Mouse (Mus musculus) lung, postnatal 0 days (tissue): ENCODE data around the gene Sez6.

ENCODE experiments used
- CTCF ChIP-seq: IDR thresholded peaks from 2 replicates; pipeline ENCODE4 v1.5.1; 2016; ENCODE audit warnings: antibody characterized with exemption, mild to moderate bottlenecking
- EP300 ChIP-seq: IDR thresholded peaks from 2 replicates; pipeline ENCODE4 v1.6.1; 2016; ENCODE audit warnings: antibody characterized with exemption, mild to moderate bottlenecking, control low read depth

DNA sequence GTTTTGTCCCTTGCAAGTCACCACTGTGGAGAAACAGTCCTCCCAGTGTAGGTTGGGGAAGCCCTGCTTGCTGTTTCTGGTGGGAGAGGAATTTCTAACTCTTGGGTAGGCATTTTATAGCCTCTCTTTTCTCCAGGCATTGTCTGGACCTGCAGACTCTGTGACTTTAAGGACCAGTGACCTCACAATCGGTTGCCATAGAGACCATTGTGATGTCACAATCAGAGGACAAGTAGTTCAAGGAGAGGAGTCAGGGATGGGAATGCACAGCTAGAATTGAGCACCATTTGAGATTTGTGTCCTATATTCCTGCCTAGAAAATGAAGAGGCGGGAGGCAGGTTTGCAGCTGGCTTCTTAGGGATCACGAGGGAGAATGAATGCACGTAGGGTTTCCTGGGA is 7.3 kb upstream of the Sez6 start:
- TF ChIP-seq EP300 (no peak), CTCF (no peak)
